Mouse (Mus musculus) cerebellum, adult 18-20 months (tissue): Measurements from ENCODE around the gene Bean1.
"Not testable (repeated sequence)": the region's sequence is repeated elsewhere in the genome, so short reads cannot be mapped to it uniquely, and the experiment has no call there.

Experiments
- DNase-seq, 2 experiments: peaks; one replicate each; pipeline ENCODE4 v3.0.0; 2021

Bean1 gene

GRCm38 (mm10) chr8:104247054-104247907, 77.0 kb downstream of the Bean1 start:
- DNase-seq: no peak

- DNase-seq: peak; percentile 42 to 48
Observed at GRCm38 (mm10) chr8:104247908-104248275, 77.7 kb downstream of the Bean1 start.

- DNase-seq: peak; percentile 64 to 73
Observed at GRCm38 (mm10) chr8:104248276-104248675, 78.0 kb downstream of the Bean1 start, which contains the start of gene Tk2. TSS of gene Tk2 (minus strand) at chr8:104248558.

DNA sequence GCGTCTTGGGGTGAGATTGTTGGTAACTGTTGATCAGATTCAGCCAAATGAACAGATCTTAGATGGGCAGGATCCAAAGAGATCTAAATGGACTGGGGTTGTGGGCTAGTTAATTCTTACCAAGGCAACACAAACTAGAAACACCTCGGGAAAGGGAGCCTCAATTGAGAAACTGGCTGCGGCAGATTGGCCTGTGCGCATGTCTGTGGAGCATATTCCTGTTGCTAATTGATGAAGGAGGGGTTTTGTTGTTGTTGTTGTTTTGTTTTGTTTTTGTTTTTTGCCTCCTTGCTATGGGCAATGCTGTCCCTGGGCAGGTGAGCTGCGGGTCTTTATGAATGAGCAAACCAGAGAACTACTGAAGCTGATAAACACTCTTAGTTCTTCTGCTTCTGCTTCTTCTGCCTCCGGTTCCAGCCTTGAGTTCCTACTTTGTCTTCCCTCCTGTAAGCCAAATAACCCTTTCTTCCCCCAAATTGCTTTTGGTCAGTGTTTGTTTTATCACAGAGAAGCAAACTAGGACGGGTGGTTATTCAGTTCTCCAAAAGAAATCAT, 79.3 kb downstream of the Bean1 start:
- no peak for DNase-seq

GRCm38 (mm10) chr8:104250439-104251367, 80.5 kb downstream of the Bean1 start, which contains the start of gene Cklf:
TSS of gene Cklf (plus strand) at chr8:104250861.
- DNase-seq: peak; percentile 72 to 84

DNA sequence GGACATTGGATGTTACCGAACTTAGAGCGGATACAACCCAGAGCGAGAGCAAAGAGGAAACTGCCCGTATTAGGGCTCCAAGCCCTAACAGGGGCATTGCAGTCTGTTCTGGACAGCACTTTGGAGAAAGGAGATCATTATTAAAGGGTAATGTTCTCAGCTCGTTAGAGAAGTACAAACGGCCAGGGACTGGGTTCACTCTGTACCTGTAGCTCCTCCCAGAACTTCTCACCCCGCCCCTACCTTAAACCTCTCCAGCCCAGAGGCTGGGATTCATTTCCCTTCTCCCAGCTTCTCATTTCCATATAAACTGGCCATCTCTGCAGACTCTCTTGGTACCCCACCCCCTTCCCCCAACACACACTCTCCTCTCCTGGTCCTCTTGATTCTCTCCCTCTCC, 81.2 kb downstream of the Bean1 start:
- no peak for DNase-seq

DNA sequence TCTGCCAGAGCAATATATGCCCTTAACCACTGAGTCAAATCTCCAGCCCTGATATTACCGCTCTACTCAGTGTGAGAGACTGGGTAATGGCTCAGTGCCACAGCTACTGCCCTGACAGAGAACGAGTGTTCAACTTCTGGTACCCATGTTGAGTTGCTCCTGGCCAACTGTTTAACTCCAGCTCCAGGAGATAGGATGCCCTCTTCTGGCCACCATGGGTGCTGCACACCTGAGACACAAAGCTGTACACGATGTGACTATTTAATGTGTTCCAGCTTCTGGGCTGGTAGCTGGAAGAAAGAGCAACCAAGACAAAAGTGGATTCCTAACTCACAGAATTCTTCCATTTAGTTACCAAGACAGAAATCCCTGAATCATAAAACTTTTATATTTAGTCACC, 82.8 kb downstream of the Bean1 start:
- DNase-seq: no peak

DNA sequence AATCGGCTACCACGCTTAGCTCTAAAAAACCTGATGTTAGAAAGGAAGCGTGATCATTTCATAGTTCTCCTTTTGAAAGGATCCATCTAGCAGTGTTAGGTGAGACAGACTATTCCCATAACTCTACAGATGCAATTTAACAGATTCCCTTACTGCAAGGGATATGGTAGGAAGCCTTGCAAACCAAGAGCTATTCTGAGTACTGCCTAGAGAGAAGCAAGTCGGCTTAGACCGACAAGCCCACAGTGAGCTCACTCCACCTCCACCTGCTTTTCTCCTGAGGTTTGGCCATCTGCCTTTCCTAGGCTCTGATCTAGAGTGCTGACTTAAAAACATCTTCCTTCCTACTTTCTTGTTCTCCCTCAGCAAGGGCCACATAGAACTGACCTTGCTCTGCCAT, 91.6 kb downstream of the Bean1 start:
- not testable (repeated sequence) for DNase-seq

- DNase-seq: not testable (repeated sequence)
Observed at GRCm38 (mm10) chr8:104264271-104264935, 94.2 kb downstream of the Bean1 start.

DNA sequence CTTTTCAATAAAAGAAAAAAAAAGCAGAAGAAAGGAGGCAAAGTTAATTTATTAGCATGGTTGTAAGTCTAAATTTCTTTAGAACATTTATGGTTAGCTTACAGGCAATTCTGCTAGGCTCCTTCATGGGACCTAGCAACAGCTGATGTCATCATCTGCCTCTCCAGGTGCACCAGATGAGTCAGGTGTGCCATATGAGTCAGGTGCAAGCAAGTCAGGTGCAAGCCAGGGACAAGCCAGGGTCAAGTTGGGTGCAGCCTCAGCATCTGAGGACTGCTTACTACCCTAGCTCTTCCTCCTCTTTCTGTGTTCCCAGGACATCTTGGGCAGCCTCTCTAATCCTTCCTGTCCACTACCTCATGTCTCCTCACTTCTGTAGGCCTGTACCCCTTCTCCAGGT, 98.1 kb downstream of the Bean1 start:
- no peak for DNase-seq
